In the genomic region with DNA sequence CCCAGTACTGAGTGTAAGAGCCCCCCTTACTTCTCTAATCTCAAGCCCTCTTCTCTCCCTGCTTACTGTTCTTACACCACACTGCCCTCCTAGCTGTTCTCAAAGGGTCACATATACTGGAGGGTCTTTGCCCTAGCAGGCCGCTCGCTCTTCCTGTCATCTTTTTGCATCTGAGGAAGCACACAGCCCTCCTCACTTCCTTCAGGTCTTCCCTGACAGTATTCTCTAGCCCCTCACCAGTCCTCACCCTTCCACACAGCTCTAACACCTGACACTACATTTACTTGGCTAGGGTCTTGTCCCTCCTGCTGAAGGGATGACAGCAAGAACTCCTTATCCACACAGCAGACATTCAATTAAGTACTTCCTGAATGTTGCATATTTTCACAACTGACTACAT, we compare ENCODE assay signal across 10 mouse cellular contexts. TPM values are rescaled to one million over a fixed set of nuclear protein-coding genes. Genes with fewer than 3 reads are reported as not detected.
DNase-seq lines count a peak whose midpoint lies in the region; ATAC-seq and TF ChIP-seq lines count a peak whose summit lies in the region.
"Had no signal": no experiment of that assay in that cellular context is flagged by ENCODE, and none has a peak within 500 bp of the region (broad histone marks: within the 10 kb centered on the region; RNA-seq: fewer than 3 reads in every experiment).

No protein-coding gene starts in this region.

- 0 out of 2 replicates have a peak, but pooled peaks have one; percentile 21 for ATAC-seq in megakaryocyte-erythroid progenitor cell, adult 5-6 weeks (replicated peaks; ENCODE audit: low FRiP score, low TSS enrichment, poor library complexity, severe bottlenecking)
- ATAC-seq: CD4-positive, CD25-positive, alpha-beta regulatory T cell, adult 4 months had no signal

- WGBS in lung, adult 2 months: 56% methylated on average over 2 of the region's 2 CpGs

- H3K4me1 ChIP-seq in lung, adult 2 months (ENCODE audit: control insufficient read depth, insufficient read depth, low read length): peaks cover 37% of the 10 kb centered on the region
- H3K4me1 ChIP-seq in bone marrow macrophage, adult 2 months (ENCODE audit: control insufficient read depth, insufficient read depth, low read length): peaks cover 43% of the 10 kb centered on the region

- peak overlapping the region; percentile 53 for H3K4me3 ChIP-seq in lung, adult 2 months (replicated peaks; ENCODE audit: extremely low read depth, low read depth, low read length)
- H3K4me3 ChIP-seq in bone marrow macrophage, adult 2 months (ENCODE audit: insufficient read depth, low read length): peak overlapping the region; percentile 31; the same call in 1 of the 2 replicates

- no peak for TF ChIP-seq POLR2A in lung, adult 2 months (IDR thresholded peaks at IDR 0.05; ENCODE audit: borderline replicate concordance, extremely low read depth, low read depth, low read length)
- TF ChIP-seq POLR2A in bone marrow macrophage, adult 2 months (IDR thresholded peaks at IDR 0.05; ENCODE audit: borderline replicate concordance, low read depth, low read length): no peak

- H3K27ac ChIP-seq in bone marrow macrophage, adult 2 months (ENCODE audit: insufficient read depth, low read depth, low read length): 0 out of 2 replicates have a peak overlapping the region, but pooled peaks have one; percentile 15

- TF ChIP-seq CTCF in lung, adult 2 months (IDR thresholded peaks at IDR 0.05; ENCODE audit: insufficient read depth, low read length): no peak
- TF ChIP-seq CTCF in bone marrow macrophage, adult 2 months (IDR thresholded peaks at IDR 0.05; ENCODE audit: low read depth, low read length): no peak

- peak; percentile 86 for DNase-seq in heart, adult 11 months
- no peak for DNase-seq in heart, adult 9 months (ENCODE audit: low spot score in 2 of 2)
- DNase-seq in lung, adult 2 months: no peak
- DNase-seq in lung, postnatal 4 days: no peak
- no peak for DNase-seq in urinary bladder, postnatal 10 days (ENCODE audit: low spot score)
- DNase-seq in embryo, embryonic 11 days: no peak
- DNase-seq: cerebellum, postnatal 25 days had no signal

RNA-seq across cellular contexts. Expression of gene Rap1a, which starts 2.4 kb away (rescaled TPM):
- 8.2 and 18.1 TPM in 2 replicates for polyA plus RNA-seq in lung, adult 2 months (2012; rRNA removed)
- polyA plus RNA-seq in bone marrow macrophage, adult 2 months (2012; ENCODE audit: insufficient read depth, insufficient read length, missing spikeins): 257 and 269 TPM in 2 replicates
- 70.6 and 73.8 TPM in 2 replicates for total RNA-seq in megakaryocyte-erythroid progenitor cell, adult 5-6 weeks (2014; fragmentation: Nextera tagmentation)
- 91.7 and 119 TPM in 2 replicates for total RNA-seq in megakaryocyte-erythroid progenitor cell, adult 5-6 weeks (2017)

Comparison
In these comparisons a context has a peak if more than half of its experiments do, and no peak if none do; other contexts are left out.
1. RNA of gene Rap1a, which starts 2.4 kb away (polyA plus RNA-seq): 257 to 269 TPM in bone marrow macrophage, adult 2 months; 8.2 to 18.1 TPM in lung, adult 2 months; every median in the first group is over 10 times any median in the second.